Mouse (Mus musculus) heart, embryonic 15.5 days (tissue): ENCODE data around the gene Ccdc138. TPM values are rescaled to one million over a fixed set of nuclear protein-coding genes. Genes with fewer than 3 reads are reported as not detected.

Experiments
- ATAC-seq: fragments of 200-750 bp; cut with Nextera tagmentation; replicated peaks from 2 replicates; pipeline ENCODE4 v1.8.0; 2017; ENCODE audit warnings: low read depth, moderate TSS enrichment; ENCODE audit not compliant: insufficient number of reproducible peaks, insufficient read depth, low FRiP score
- H3K27ac ChIP-seq: fragments of 300-500 bp; sonication (generic); 2 replicates; pipeline ENCODE4 v1.5.1; 2015; ENCODE audit warnings: mild to moderate bottlenecking, inconsistent platforms
- H3K27me3 ChIP-seq: fragments of 300-500 bp; sonication (generic); 2 replicates; pipeline ENCODE4 v1.6.1; 2015; ENCODE audit warnings: inconsistent platforms
- H3K36me3 ChIP-seq: fragments of 300-500 bp; sonication (generic); 2 replicates; pipeline ENCODE4 v1.6.1; 2015; ENCODE audit warnings: mild to moderate bottlenecking, inconsistent platforms
- H3K4me1 ChIP-seq: fragments of 300-500 bp; sonication (generic); replicated peaks from 2 replicates; pipeline ENCODE4 v1.6.1; 2015; ENCODE audit warnings: inconsistent platforms
- H3K4me2 ChIP-seq: fragments of 300-500 bp; sonication (generic); 2 replicates; pipeline ENCODE4 v1.6.1; 2015; ENCODE audit warnings: inconsistent platforms, mild to moderate bottlenecking, moderate library complexity
- H3K4me3 ChIP-seq: fragments of 300-500 bp; sonication (generic); 2 replicates; pipeline ENCODE4 v1.5.1; 2015; ENCODE audit warnings: mild to moderate bottlenecking, inconsistent platforms
- H3K9ac ChIP-seq: fragments of 300-500 bp; sonication (generic); 2 replicates; pipeline ENCODE4 v1.6.1; 2015; ENCODE audit warnings: mild to moderate bottlenecking, inconsistent platforms
- H3K9me3 ChIP-seq: fragments of 300-500 bp; sonication (generic); replicated peaks from 2 replicates; pipeline ENCODE4 v1.6.1; 2016; ENCODE audit warnings: inconsistent platforms
- WGBS: fragments of 180-500 bp; shearing (Covaris S2); methylation state at CpG from one replicate; pipeline ENCODE4 v1.1.7; 2015; ENCODE audit warnings: mixed read lengths; 5-methylcytosine and 5-hydroxymethylcytosine counted together
- polyA plus RNA-seq: library from polyadenylated mRNA; unstranded; fragments of >200 nt; fragmentation: Nextera tagmentation; extraction: Ambion mirVana; gene quantifications from 2 replicates; pipeline ENCODE4 v1.2.1, GENCODE M21; 2015

The Ccdc138 gene
- polyA plus RNA-seq, 1 experiment from 2014 or later, result 6.5 TPM

- H3K4me2 ChIP-seq, result no peak overlapping the region
- 82% methylated on average over 5 of the region's 5 CpGs for WGBS
- no peaks in the 10 kb centered on the region for H3K27me3 ChIP-seq
- H3K9me3 ChIP-seq, result no peaks in the 10 kb centered on the region
- H3K4me1 ChIP-seq, result 0 out of 2 replicates have a peak, but pooled peaks cover 3% of the 10 kb centered on the region
- no peak for ATAC-seq
- no peak overlapping the region for H3K9ac ChIP-seq
- no peaks in the 10 kb centered on the region for H3K36me3 ChIP-seq
- H3K4me3 ChIP-seq, result no peak overlapping the region
- H3K27ac ChIP-seq, result no peak overlapping the region
Observed at GRCm38 (mm10) chr10:58616565-58616964, 118.8 kb downstream of the Ccdc138 start.

GRCm38 (mm10) chr10:58618501-58619216, 120.9 kb downstream of the Ccdc138 start:
- 87% methylated on average over 17 of the region's 17 CpGs for WGBS
- H3K27ac ChIP-seq, result no peak overlapping the region
- no peaks in the 10 kb centered on the region for H3K9me3 ChIP-seq
- 0 out of 2 replicates have a peak, but pooled peaks cover 3% of the 10 kb centered on the region for H3K4me1 ChIP-seq
- no peaks in the 10 kb centered on the region for H3K27me3 ChIP-seq
- H3K9ac ChIP-seq, result no peak overlapping the region
- no peak for ATAC-seq
- no peaks in the 10 kb centered on the region for H3K36me3 ChIP-seq
- H3K4me2 ChIP-seq, result no peak overlapping the region
- no peak overlapping the region for H3K4me3 ChIP-seq

- Histone ChIP-seq H3K27me3 (no peaks in the 10 kb centered on the region), H3K4me3 (no peak overlapping the region), H3K36me3 (no peaks in the 10 kb centered on the region), H3K27ac (no peak overlapping the region), H3K9ac (no peak overlapping the region), H3K9me3 (no peaks in the 10 kb centered on the region), H3K4me2 (no peak overlapping the region), H3K4me1 (0 out of 2 replicates have a peak, but pooled peaks cover 3% of the 10 kb centered on the region)
- no peak for ATAC-seq
- WGBS, result 86% methylated on average over 4 of the region's 4 CpGs
Observed at GRCm38 (mm10) chr10:58619266-58619665, 121.5 kb downstream of the Ccdc138 start.

DNA sequence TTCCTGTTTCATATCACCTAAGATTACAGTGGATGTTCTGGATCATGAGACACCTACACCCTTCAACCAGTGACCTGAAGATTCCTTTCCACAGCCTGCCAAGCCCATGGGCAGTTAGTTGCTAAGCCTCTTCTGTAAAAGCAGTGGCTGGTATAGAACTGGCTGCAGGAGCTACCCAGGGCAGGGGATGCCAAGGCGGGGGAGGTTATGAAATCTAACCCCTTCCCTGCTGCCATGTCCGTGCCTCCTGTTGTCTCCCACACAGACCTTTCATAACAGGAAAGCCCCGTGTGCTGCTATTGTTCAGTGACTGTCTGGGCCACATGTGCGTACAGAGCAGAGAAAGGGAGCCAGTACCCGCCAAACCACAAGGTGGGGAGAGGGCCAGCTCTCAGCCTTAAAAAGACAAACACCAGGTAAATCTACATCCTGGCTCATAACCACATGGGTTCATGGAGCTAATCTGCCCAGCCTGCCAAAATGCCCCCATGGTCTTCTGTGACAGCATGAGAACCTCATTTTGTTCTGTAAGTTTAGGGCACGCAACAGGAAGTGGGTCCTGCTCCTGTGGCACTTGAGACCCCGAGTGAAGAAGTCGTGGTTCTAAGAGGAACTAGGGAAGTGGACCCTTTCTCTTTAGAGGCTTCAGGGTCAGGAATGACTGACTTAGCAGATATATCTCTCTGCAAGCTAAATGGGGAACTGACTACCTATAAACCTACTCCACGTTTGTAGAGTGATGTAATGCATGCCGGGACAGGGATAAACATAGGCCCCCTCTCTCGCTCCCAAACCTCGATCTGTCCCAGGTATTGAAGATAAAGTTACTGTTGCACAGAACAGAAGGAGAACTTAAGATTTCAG, 127.3 kb downstream of the Ccdc138 start:
- no peak overlapping the region for H3K27ac ChIP-seq
- no peak for ATAC-seq
- WGBS, result 45% methylated on average over 12 of the region's 12 CpGs

More for the DNA sequence above, 127.3 kb downstream of the Ccdc138 start:
- Histone ChIP-seq H3K4me1 (peaks cover 10% of the 10 kb centered on the region), H3K4me2 (no peak overlapping the region), H3K9ac (no peak overlapping the region), H3K27me3 (no peaks in the 10 kb centered on the region; the same call in 1 of the 2 replicates), H3K9me3 (no peaks in the 10 kb centered on the region), H3K4me3 (no peak overlapping the region), H3K36me3 (no peaks in the 10 kb centered on the region)

Other genes starting within 250 kb of the Ccdc138 start
- 36.4 and 46.3 TPM in 2 replicates for gene Gcc2, start 242.5 kb upstream of the Ccdc138 start, polyA plus RNA-seq
- gene Lims1, start 174.5 kb upstream of the Ccdc138 start, polyA plus RNA-seq, result 168 and 183 TPM in 2 replicates
- gene Ranbp2, start 51.0 kb upstream of the Ccdc138 start, polyA plus RNA-seq, result 14.9 and 15.5 TPM in 2 replicates
- 0.09 and 0.37 TPM in 2 replicates for gene Edar, start 177.7 kb downstream of the Ccdc138 start, polyA plus RNA-seq
- not detected in 2 replicates for gene Gm17542, start 220.3 kb downstream of the Ccdc138 start, polyA plus RNA-seq